Mouse (Mus musculus) skeletal muscle tissue, adult 2 months (tissue): ENCODE results near the gene Gm12666.
"Not testable (repeated sequence)": the region's sequence is repeated elsewhere in the genome, so short reads cannot be mapped to it uniquely, and the experiment has no call there.

Experiments used
- DNase-seq: peaks from one replicate; pipeline ENCODE4 v3.0.0-alpha.2; 2012; ENCODE audit warnings: low read depth, low spot score

Gene Gm12666

DNA sequence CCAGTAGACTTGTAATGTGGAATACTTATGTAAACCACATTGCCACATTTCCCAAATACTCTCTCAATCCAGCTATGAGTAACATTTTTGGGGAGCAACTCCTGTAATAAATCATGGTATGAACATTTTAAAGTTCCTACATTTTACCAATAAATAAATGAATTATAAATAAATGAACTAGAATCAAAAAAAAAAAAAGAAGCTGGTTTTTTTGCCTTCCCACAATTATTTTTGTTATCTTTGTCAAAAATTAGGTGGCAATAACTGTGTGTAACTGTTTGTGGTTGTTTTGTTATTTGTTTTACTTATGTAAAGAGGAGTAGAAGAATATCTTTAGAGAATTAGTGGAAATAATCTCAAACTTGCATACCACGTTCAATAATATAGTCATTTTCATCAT, at the start of gene Gm12666:
Gm12666 (minus strand) TSS at position 101 of the 400 bp plus-strand sequence.
- DNase-seq = not testable (repeated sequence)

DNA sequence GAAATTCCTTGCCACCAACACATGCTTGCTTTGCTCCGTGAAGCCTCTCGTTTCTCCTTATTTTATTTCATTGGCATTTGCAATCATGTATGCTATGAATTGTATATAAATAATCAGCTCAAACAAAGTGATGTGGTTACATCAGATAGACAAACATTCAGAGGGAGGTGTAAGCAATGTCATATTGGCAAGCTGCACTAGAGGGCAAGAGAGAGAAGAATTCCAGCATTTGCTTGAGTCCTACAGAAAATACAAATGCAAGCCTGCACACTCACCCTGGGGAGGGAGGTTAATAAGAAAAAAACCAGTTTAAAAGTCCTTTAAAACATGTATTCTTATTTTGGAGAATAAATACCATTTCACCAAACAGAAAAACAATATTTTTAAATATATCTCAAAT, 34.8 kb upstream of the Gm12666 start:
- no peak for DNase-seq

DNA sequence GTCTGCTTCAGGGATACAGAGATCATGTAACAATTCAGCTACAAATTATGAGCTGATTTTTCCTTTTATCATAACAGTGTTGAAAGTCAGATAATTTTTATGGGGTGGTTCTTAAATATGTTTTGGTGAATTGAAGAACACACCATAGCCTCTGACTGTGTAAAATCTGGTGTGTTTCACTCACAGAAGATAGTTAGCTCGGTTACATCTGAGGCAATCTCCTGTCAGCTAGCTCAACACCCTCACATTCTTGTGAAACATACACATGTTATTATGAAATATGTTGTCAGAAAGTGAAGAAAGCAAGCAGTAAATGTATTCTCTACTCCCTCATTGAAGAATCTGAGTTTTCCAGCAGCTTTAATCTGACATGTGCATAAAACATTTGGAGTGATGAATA, 24.7 kb upstream of the Gm12666 start:
- DNase-seq = no peak

- DNase-seq = no peak
These were observed 38.9 kb downstream of the Gm12666 start for GRCm38 (mm10) chr4:92152646-92153045.

- DNase-seq = no peak
These were observed 44.4 kb downstream of the Gm12666 start, which contains the start of gene Izumo3 for GRCm38 (mm10) chr4:92147134-92147533. Gene Izumo3, minus strand, starts transcription at chr4:92147234.
